Mouse (Mus musculus) hindbrain, embryonic 16.5 days (tissue): ENCODE results near the gene Cnr2. TPM values are rescaled to one million over a fixed set of nuclear protein-coding genes. Genes with fewer than 3 reads are reported as not detected.
A peak's percentile ranks its signal among the peaks of the same experiment; 100 is the strongest.

Experiments
- ATAC-seq: fragments of 200-750 bp; cut with Nextera tagmentation; 2 replicates; pipeline ENCODE4 v1.8.0; 2017; ENCODE audit warnings: moderate TSS enrichment, moderate library complexity
- H3K27ac ChIP-seq: fragments of 300-500 bp; sonication (generic); 2 replicates; pipeline ENCODE4 v1.5.1; 2014; ENCODE audit warnings: low read depth, mild to moderate bottlenecking, control low read depth, low read length, moderate library complexity
- H3K27me3 ChIP-seq: fragments of 300-500 bp; sonication (generic); replicated peaks from 2 replicates; pipeline ENCODE4 v1.6.1; 2014; ENCODE audit warnings: low read length; ENCODE audit not compliant: control insufficient read depth, insufficient read depth
- H3K36me3 ChIP-seq: fragments of 300-500 bp; sonication (generic); 2 replicates; pipeline ENCODE4 v1.6.1; 2014; ENCODE audit warnings: mild to moderate bottlenecking, low read length, moderate library complexity, mixed read lengths; ENCODE audit not compliant: control insufficient read depth, insufficient read depth
- H3K4me1 ChIP-seq: fragments of 300-500 bp; sonication (generic); 2 replicates; pipeline ENCODE4 v1.6.1; 2014; ENCODE audit warnings: low read depth, low read length; ENCODE audit not compliant: control insufficient read depth, insufficient read depth
- H3K4me2 ChIP-seq: fragments of 300-500 bp; sonication (generic); 2 replicates; pipeline ENCODE4 v1.6.1; 2014; ENCODE audit warnings: mild to moderate bottlenecking, low read length, control low read depth, moderate library complexity
- H3K4me3 ChIP-seq: fragments of 300-500 bp; sonication (generic); 2 replicates; pipeline ENCODE4 v1.5.1; 2014; ENCODE audit warnings: mild to moderate bottlenecking, low read length, control low read depth, moderate library complexity
- H3K9ac ChIP-seq: fragments of 300-500 bp; sonication (generic); 2 replicates; pipeline ENCODE4 v1.6.1; 2014; ENCODE audit warnings: low read depth, mild to moderate bottlenecking, control low read depth, low read length, moderate library complexity
- H3K9me3 ChIP-seq: fragments of 300-500 bp; sonication (generic); 2 replicates; pipeline ENCODE4 v1.6.1; 2014; ENCODE audit warnings: mild to moderate bottlenecking, low read length, moderate library complexity; ENCODE audit not compliant: control insufficient read depth
- WGBS: fragments of 180-500 bp; shearing (Covaris S2); extraction: QIAGEN DNeasy Blood & Tissue Kit; methylation state at CpG from one replicate; pipeline ENCODE4 v1.1.7; 2014; 5-methylcytosine and 5-hydroxymethylcytosine counted together
- polyA plus RNA-seq: library from polyadenylated mRNA; unstranded; fragments of >200 nt; fragmentation: Nextera tagmentation; extraction: Ambion mirVana; gene quantifications from 2 replicates; pipeline ENCODE4 v1.2.1, GENCODE M21; 2015

Cnr2 gene
- polyA plus RNA-seq, 1 experiment from 2014 or later = 0.09 TPM

- ATAC-seq = no peak
- H3K36me3 ChIP-seq = peaks cover 16% of the 10 kb centered on the region
- no peak overlapping the region for H3K27ac ChIP-seq
- H3K4me3 ChIP-seq = no peak overlapping the region
- H3K4me2 ChIP-seq = no peak overlapping the region
- peaks cover 22% of the 10 kb centered on the region for H3K4me1 ChIP-seq
- 94% methylated on average over 8 of the region's 8 CpGs for WGBS
- H3K9me3 ChIP-seq = no peaks in the 10 kb centered on the region
- no peaks in the 10 kb centered on the region for H3K27me3 ChIP-seq
- H3K9ac ChIP-seq = no peak overlapping the region; the same call in 1 of the 2 replicates
Observed at GRCm38 (mm10) chr4:135948142-135948541, 52.9 kb downstream of the Cnr2 start.

- no peak overlapping the region for H3K9ac ChIP-seq
- no peak overlapping the region for H3K4me2 ChIP-seq
- 80% methylated on average over 9 of the region's 10 CpGs for WGBS
- H3K4me3 ChIP-seq = no peak overlapping the region
- H3K27ac ChIP-seq = peak overlapping the region; percentile 7; the same call in 1 of the 2 replicates
- H3K9me3 ChIP-seq = no peaks in the 10 kb centered on the region
- H3K4me1 ChIP-seq = peaks cover 22% of the 10 kb centered on the region
- peaks cover 16% of the 10 kb centered on the region for H3K36me3 ChIP-seq
- ATAC-seq = no peak
- H3K27me3 ChIP-seq = no peaks in the 10 kb centered on the region
Observed at GRCm38 (mm10) chr4:135949475-135949874, 54.3 kb downstream of the Cnr2 start.

- ATAC-seq = no peak
- WGBS = 54% methylated on average over 6 of the region's 6 CpGs
- no peaks in the 10 kb centered on the region for H3K27me3 ChIP-seq
- H3K4me2 ChIP-seq = no peak overlapping the region
- peaks cover 17% of the 10 kb centered on the region for H3K36me3 ChIP-seq
- no peak overlapping the region for H3K4me3 ChIP-seq
- peak overlapping the region; percentile 7; the same call in 1 of the 2 replicates for H3K27ac ChIP-seq
- H3K9me3 ChIP-seq = no peaks in the 10 kb centered on the region
- peaks cover 22% of the 10 kb centered on the region for H3K4me1 ChIP-seq
- no peak overlapping the region for H3K9ac ChIP-seq
Observed at GRCm38 (mm10) chr4:135949911-135950310, 54.7 kb downstream of the Cnr2 start.

- Histone ChIP-seq H3K9ac (no peak overlapping the region), H3K4me2 (no peak overlapping the region), H3K4me1 (peaks cover 22% of the 10 kb centered on the region), H3K27me3 (no peaks in the 10 kb centered on the region), H3K9me3 (no peaks in the 10 kb centered on the region), H3K27ac (no peak overlapping the region), H3K4me3 (no peak overlapping the region), H3K36me3 (peaks cover 19% of the 10 kb centered on the region)
- WGBS = 89% methylated on average over 6 of the region's 6 CpGs
- no peak for ATAC-seq
Observed at GRCm38 (mm10) chr4:135950365-135950764, 55.2 kb downstream of the Cnr2 start.

- H3K4me3 ChIP-seq = no peak overlapping the region
- H3K27me3 ChIP-seq = no peaks in the 10 kb centered on the region
- peaks cover 22% of the 10 kb centered on the region for H3K36me3 ChIP-seq
- H3K9me3 ChIP-seq = no peaks in the 10 kb centered on the region
- no peak overlapping the region for H3K4me2 ChIP-seq
- 93% methylated on average over 3 of the region's 3 CpGs for WGBS
- H3K27ac ChIP-seq = no peak overlapping the region
- H3K9ac ChIP-seq = no peak overlapping the region
- ATAC-seq = no peak
- peaks cover 16% of the 10 kb centered on the region for H3K4me1 ChIP-seq
Observed at GRCm38 (mm10) chr4:135951505-135951904, 56.3 kb downstream of the Cnr2 start.

- Histone ChIP-seq H3K27ac (no peak overlapping the region), H3K9me3 (no peaks in the 10 kb centered on the region), H3K4me3 (no peak overlapping the region), H3K27me3 (no peaks in the 10 kb centered on the region), H3K9ac (no peak overlapping the region), H3K4me1 (peaks cover 7% of the 10 kb centered on the region), H3K4me2 (no peak overlapping the region), H3K36me3 (peaks cover 29% of the 10 kb centered on the region)
- ATAC-seq = no peak
- WGBS = 96% methylated on average over 3 of the region's 3 CpGs
Observed at GRCm38 (mm10) chr4:135953179-135953578, 58.0 kb downstream of the Cnr2 start.

- WGBS = 10% methylated on average over 2 of the region's 2 CpGs
- H3K4me3 ChIP-seq = no peak overlapping the region
- H3K36me3 ChIP-seq = peaks cover 35% of the 10 kb centered on the region
- H3K4me1 ChIP-seq = 0 out of 2 replicates have a peak, but pooled peaks cover 3% of the 10 kb centered on the region
- ATAC-seq = no peak
- H3K4me2 ChIP-seq = no peak overlapping the region
- H3K9me3 ChIP-seq = no peaks in the 10 kb centered on the region
- no peaks in the 10 kb centered on the region for H3K27me3 ChIP-seq
- H3K9ac ChIP-seq = no peak overlapping the region
- no peak overlapping the region for H3K27ac ChIP-seq
Observed at GRCm38 (mm10) chr4:135954241-135954640, 59.0 kb downstream of the Cnr2 start.

GRCm38 (mm10) chr4:135955886-135956285 is 60.7 kb downstream of the Cnr2 start:
- no peaks in the 10 kb centered on the region for H3K4me1 ChIP-seq
- H3K4me3 ChIP-seq = no peak overlapping the region
- H3K4me2 ChIP-seq = no peak overlapping the region
- no peak overlapping the region for H3K9ac ChIP-seq
- H3K9me3 ChIP-seq = no peaks in the 10 kb centered on the region
- no peak overlapping the region for H3K27ac ChIP-seq
- H3K27me3 ChIP-seq = no peaks in the 10 kb centered on the region
- 74% methylated on average over 7 of the region's 9 CpGs for WGBS
- ATAC-seq = no peak
- H3K36me3 ChIP-seq = peaks cover 44% of the 10 kb centered on the region

GRCm38 (mm10) chr4:135958354-135958753 is 63.2 kb downstream of the Cnr2 start:
- WGBS = 63% methylated on average over 8 of the region's 8 CpGs
- H3K36me3 ChIP-seq = peaks cover 33% of the 10 kb centered on the region
- ATAC-seq = no peak
- no peak overlapping the region for H3K27ac ChIP-seq
- no peaks in the 10 kb centered on the region for H3K9me3 ChIP-seq
- H3K4me2 ChIP-seq = no peak overlapping the region
- no peak overlapping the region for H3K4me3 ChIP-seq
- H3K27me3 ChIP-seq = no peaks in the 10 kb centered on the region
- peaks cover 6% of the 10 kb centered on the region for H3K4me1 ChIP-seq
- no peak overlapping the region for H3K9ac ChIP-seq

GRCm38 (mm10) chr4:135960717-135961116 is 65.5 kb downstream of the Cnr2 start:
- no peak overlapping the region for H3K4me2 ChIP-seq
- H3K9me3 ChIP-seq = no peaks in the 10 kb centered on the region
- H3K27ac ChIP-seq = no peak overlapping the region
- H3K36me3 ChIP-seq = peaks cover 26% of the 10 kb centered on the region
- no peak for ATAC-seq
- H3K4me1 ChIP-seq = peaks cover 17% of the 10 kb centered on the region
- no peaks in the 10 kb centered on the region for H3K27me3 ChIP-seq
- WGBS = 16% methylated on average over 5 of the region's 5 CpGs
- H3K4me3 ChIP-seq = no peak overlapping the region
- no peak overlapping the region for H3K9ac ChIP-seq
